Mouse (Mus musculus): Measurements from ENCODE around the gene Ipo11. TPM values are rescaled to one million over a fixed set of nuclear protein-coding genes. Genes with fewer than 3 reads are reported as not detected.

Ipo11 gene
- total and polyA plus RNA-seq, 3 experiments: 37.2 to 40.2 TPM; not detected in 1

GRCm38 (mm10) chr13:106842542-106842941, 94.2 kb downstream of the Ipo11 start:
- TF ChIP-seq UBTF (IDR thresholded peaks at IDR 0.05; ENCODE audit: borderline replicate concordance, insufficient read depth, low read depth, low read length) (no peak), USF1 (IDR thresholded peaks at IDR 0.05; ENCODE audit: low read depth, low read length) (no peak), GATA1 (IDR thresholded peaks at IDR 0.05; ENCODE audit: low read depth, low read length) (no peak), TBP (IDR thresholded peaks at IDR 0.05; ENCODE audit: low read depth, low read length) (no peak), NELFE (IDR thresholded peaks at IDR 0.05; ENCODE audit: low read depth, low read length) (no peak), ZMIZ1 (IDR thresholded peaks at IDR 0.05; ENCODE audit: low read depth, low read length) (no peak), CHD1 (IDR thresholded peaks at IDR 0.05; ENCODE audit: low read depth, low read length) (no peak), RAD21 (IDR thresholded peaks at IDR 0.05; ENCODE audit: low read depth, low read length) (no peak), RCOR1 (IDR thresholded peaks at IDR 0.05; ENCODE audit: low read depth, low read length) (no peak), KAT2A (conservative IDR thresholded peaks at IDR 0.05; ENCODE audit: low read depth, low read length) (no peak), CHD2 (IDR thresholded peaks at IDR 0.05; ENCODE audit: low read length) (no peak), EP300 (IDR thresholded peaks at IDR 0.05; ENCODE audit: low read depth in 1 of 2, low read length in 2 of 2) (no peak)
- no peaks in the 10 kb centered on the region for H3K9me3 ChIP-seq (replicated peaks; ENCODE audit: insufficient read depth, low read length)
- no peaks in the 10 kb centered on the region for H3K79me2 ChIP-seq (ENCODE audit: control insufficient read depth, insufficient read depth, low read length, poor library complexity)
- no peaks in the 10 kb centered on the region for H3K27me3 ChIP-seq (ENCODE audit: control insufficient read depth in 1 of 2, insufficient read depth in 2 of 2, low read length in 2 of 2)
- no peak overlapping the region for H3K9ac ChIP-seq (ENCODE audit: control insufficient read depth, low read depth, low read length, poor library complexity, severe bottlenecking)
- no peak overlapping the region for H3K4me3 ChIP-seq (ENCODE audit: control insufficient read depth in 1 of 2, insufficient read depth in 1 of 2, low read depth in 2 of 2, low read length in 2 of 2)
- H3K36me3 ChIP-seq (ENCODE audit: control insufficient read depth in 1 of 2, insufficient read depth in 2 of 2, low read length in 2 of 2): peaks cover 5 to 11% of the 10 kb centered on the region in 2 experiments
- no peaks in the 10 kb centered on the region for H3K4me1 ChIP-seq (ENCODE audit: control insufficient read depth in 1 of 2, insufficient read depth in 2 of 2, low read length in 2 of 2)
- H3K27ac ChIP-seq (ENCODE audit: control insufficient read depth, low read depth, low read length): no peak overlapping the region
- no peak for DNase-seq (ENCODE audit: low read depth, low spot score)

DNA sequence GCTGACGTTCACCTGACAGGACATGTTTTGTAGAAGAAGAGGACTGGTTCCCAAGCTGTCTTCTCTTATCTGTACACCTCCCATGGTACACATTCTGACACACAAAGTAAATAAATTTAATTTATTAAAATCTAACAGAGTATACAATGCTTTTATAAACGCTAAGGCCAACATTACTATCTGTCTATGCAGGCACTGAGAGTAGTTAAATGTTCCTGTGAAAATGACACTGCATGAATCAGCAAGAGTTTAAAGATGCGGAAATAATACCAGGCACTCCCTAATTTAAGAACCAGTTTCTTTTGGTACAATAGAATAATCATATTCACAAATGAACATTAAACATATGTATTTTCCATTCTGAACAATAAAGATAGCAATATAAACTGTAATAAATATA, 98.0 kb downstream of the Ipo11 start:
- no peak overlapping the region for H3K9ac ChIP-seq (ENCODE audit: control insufficient read depth, low read depth, low read length, poor library complexity, severe bottlenecking)
- peaks cover 0 to 3% of the 10 kb centered on the region in 2 experiments; a peak in 3 of 4 replicates for H3K4me1 ChIP-seq (ENCODE audit: control insufficient read depth in 1 of 2, insufficient read depth in 2 of 2, low read length in 2 of 2)
- no peaks in the 10 kb centered on the region for H3K79me2 ChIP-seq (ENCODE audit: control insufficient read depth, insufficient read depth, low read length, poor library complexity)
- peaks cover 7% of the 10 kb centered on the region in 2 experiments for H3K36me3 ChIP-seq (ENCODE audit: control insufficient read depth in 1 of 2, insufficient read depth in 2 of 2, low read length in 2 of 2)
- H3K27me3 ChIP-seq (ENCODE audit: control insufficient read depth in 1 of 2, insufficient read depth in 2 of 2, low read length in 2 of 2): no peaks in the 10 kb centered on the region
- H3K4me3 ChIP-seq (ENCODE audit: control insufficient read depth in 1 of 2, insufficient read depth in 1 of 2, low read depth in 2 of 2, low read length in 2 of 2): no peak overlapping the region
- H3K9me3 ChIP-seq (replicated peaks; ENCODE audit: insufficient read depth, low read length): no peaks in the 10 kb centered on the region
- H3K27ac ChIP-seq (ENCODE audit: control insufficient read depth, low read depth, low read length): no peak overlapping the region
- no peak for DNase-seq (ENCODE audit: low read depth, low spot score)
- TF ChIP-seq ETS1 (IDR thresholded peaks at IDR 0.05; ENCODE audit: low read depth, low read length) (no peak), POLR2AphosphoS5 (IDR thresholded peaks at IDR 0.05; ENCODE audit: borderline replicate concordance, low read depth, low read length) (no peak), SIN3A (IDR thresholded peaks at IDR 0.05; ENCODE audit: low read length) (no peak), KAT2A (conservative IDR thresholded peaks at IDR 0.05; ENCODE audit: low read depth, low read length) (no peak), GABPA (IDR thresholded peaks at IDR 0.05; ENCODE audit: low read depth, low read length) (no peak), USF2 (IDR thresholded peaks at IDR 0.05; ENCODE audit: borderline replicate concordance in 1 of 2, insufficient read depth in 1 of 2, low read depth in 1 of 2, low read length in 2 of 2) (no peak), ZKSCAN1 (IDR thresholded peaks at IDR 0.05; ENCODE audit: low read depth, low read length) (no peak), SMC3 (IDR thresholded peaks at IDR 0.05; ENCODE audit: low read depth, low read length) (no peak), RAD21 (IDR thresholded peaks at IDR 0.05; ENCODE audit: low read depth, low read length) (no peak), ELF1 (IDR thresholded peaks at IDR 0.05; ENCODE audit: low read depth, low read length) (no peak), E2F4 (IDR thresholded peaks at IDR 0.05; ENCODE audit: borderline replicate concordance, low read depth, low read length) (no peak), ZNF384 (IDR thresholded peaks at IDR 0.05; ENCODE audit: low read depth, low read length) (no peak), TBP (IDR thresholded peaks at IDR 0.05; ENCODE audit: low read depth, low read length) (no peak), POLR2AphosphoS2 (IDR thresholded peaks at IDR 0.05; ENCODE audit: low read length) (no peak), USF1 (IDR thresholded peaks at IDR 0.05; ENCODE audit: low read depth, low read length) (no peak)

All from MEL (cell line).